Mouse (Mus musculus) hematopoietic stem cell, adult 5-6 weeks (primary cell): ENCODE results near the gene Acox2. TPM values are rescaled to one million over a fixed set of nuclear protein-coding genes. Genes with fewer than 3 reads are reported as not detected.
A peak's percentile ranks its signal among the peaks of the same experiment; 100 is the strongest.

Experiments used
- ATAC-seq, 2 experiments: fragments of 125-278 bp in 1 of 2; replicated peaks in 1 of 2; 2 replicates each; pipeline ENCODE4 v1.8.0; 2016 to 2017; ENCODE audit warnings: inconsistent platforms in 2 of 2, mild to moderate bottlenecking in 2 of 2, moderate number of reproducible peaks in 2 of 2, low read depth in 1 of 2, moderate TSS enrichment in 1 of 2; ENCODE audit not compliant: low FRiP score in 2 of 2, poor library complexity in 2 of 2, severe bottlenecking in 2 of 2, insufficient read depth in 1 of 2, low TSS enrichment in 1 of 2
- total RNA-seq: library from RNA; stranded (forward); fragments of 172-1452, 232-1000 nt; gene quantifications from 2 replicates; pipeline ENCODE4 v1.2.3, GENCODE M21; 2017

Gene Acox2
- total RNA-seq, 1 experiment from 2014 or later, result not detected

GRCm38 (mm10) chr14:8220912-8221311, 38.2 kb downstream of the Acox2 start:
- no peak for ATAC-seq

GRCm38 (mm10) chr14:8220306-8220705, 38.8 kb downstream of the Acox2 start:
- ATAC-seq, result no peak

- ATAC-seq, result no peak
Measured at GRCm38 (mm10) chr14:8219876-8220275, 39.3 kb downstream of the Acox2 start.

GRCm38 (mm10) chr14:8218730-8219380, 40.3 kb downstream of the Acox2 start:
- no peak for ATAC-seq

DNA sequence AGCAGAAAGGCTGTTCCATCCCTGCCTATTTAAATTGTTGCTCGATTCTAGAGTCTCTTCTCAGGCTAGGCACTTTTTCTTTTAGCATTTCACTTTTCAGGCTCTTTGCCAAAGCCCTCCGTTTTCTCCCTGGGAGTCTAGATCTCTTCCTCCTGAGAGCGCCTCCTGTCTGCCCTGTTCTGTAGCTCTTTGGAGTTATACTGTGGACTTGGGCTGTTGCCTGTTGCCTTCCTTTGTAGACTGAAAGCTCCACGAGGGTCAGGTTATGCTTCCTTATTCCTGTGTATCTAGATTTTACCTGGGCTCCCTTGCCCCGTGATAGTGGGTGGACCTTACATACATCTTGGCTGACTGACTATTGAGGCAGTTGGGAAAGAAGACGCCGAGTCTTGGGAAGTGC, 40.9 kb downstream of the Acox2 start:
- ATAC-seq, result no peak

DNA sequence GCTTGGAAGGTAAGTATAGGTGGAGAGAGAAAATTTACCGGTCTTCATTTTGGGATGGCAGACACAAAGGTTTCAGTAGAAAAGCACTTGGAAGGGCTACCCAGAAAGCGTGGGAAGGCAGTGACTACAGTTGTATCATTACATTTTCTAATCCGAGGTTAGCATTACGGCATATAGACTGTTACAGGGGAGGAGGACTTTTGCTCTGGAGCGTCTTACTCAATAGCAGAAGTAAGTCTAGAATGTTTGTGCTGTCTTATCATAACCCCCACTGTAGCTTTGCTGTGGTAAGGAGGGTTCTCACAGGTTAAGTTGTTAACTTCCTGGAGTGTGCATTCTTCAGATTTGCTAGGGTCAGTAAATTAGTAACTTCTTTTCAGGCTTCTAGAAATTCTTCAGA, 43.1 kb downstream of the Acox2 start:
- peak in 1 of 2 experiments; percentile 20; a peak in 1 of 4 replicates for ATAC-seq

DNA sequence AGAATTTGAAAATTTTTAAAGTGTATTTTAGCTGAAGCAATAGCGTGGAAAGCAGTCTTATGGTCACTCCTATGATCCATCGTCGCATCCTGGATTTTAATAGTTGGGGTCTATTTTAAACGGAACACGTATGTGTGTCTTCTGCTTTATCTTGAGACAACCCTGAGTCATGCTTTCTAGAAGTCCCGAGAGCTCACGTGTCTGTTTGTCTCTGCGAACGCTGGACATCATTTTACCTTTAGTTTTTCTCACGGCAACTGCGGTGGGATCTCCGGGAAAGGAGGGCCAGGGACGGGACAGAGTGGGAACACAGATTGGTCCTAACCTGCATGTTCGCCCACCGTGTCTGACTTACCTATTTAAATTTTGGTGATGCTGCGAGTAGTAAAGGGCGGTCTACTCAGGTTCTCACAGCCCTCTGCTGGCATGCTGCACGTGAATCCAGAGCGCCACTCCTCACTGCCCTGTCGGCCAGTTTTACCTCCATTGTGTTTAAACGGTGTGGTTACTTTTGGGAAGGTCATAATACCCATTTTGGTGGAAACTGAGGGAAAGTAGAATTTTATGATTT, 43.9 kb downstream of the Acox2 start:
- no peak for ATAC-seq

DNA sequence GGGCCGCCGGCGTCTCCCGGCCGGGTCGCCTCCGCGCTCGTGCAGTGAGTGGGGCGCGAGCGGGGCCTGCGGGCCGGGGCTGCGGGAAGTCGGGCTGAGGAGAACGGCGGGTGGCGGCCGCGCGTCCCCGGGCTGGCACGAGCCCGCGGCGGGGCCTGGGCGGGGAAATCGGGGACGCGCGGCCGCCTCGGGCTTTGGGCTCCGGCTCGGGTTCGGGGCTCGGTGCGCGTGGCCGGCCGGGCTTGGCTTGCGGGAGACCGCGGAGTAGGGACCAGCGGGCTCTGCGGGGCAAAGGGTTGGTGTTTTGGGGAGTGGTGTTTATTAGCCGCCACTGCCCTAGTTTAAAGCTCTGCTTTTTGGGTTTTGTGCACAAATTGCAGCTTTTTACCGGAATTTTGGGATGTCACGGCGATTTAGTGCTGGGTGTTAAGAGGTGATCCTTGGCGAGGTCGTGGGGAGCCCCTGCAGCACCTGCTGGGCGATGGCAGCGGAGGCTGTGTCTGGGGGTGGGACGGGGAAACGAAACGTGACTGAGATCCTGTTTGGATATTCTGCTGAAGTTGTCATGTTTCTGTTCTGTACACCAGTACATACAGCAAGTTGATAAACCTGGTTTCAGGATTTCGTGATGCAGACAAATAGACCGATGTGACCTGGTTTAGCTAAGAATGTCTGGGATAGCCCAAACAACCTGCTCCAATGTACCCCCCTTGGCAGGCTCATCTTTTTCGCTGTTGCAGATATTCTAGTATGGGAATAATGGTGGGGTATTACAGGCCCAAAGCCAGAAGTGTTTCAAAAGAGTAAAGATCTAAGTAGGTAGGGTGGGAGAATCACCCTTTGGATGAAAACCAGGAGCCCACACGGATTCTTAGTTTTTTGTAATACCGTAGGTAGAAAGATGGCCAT, 44.6 kb downstream of the Acox2 start:
- ATAC-seq, result no peak

GRCm38 (mm10) chr14:8213803-8214224, 45.3 kb downstream of the Acox2 start, which contains the start of gene Kctd6:
Gene Kctd6 (plus strand): TSS chr14:8214140.
- ATAC-seq, result peak; percentile 94 to 97

- ATAC-seq, result no peak
Measured at GRCm38 (mm10) chr14:8212996-8213395, 46.2 kb downstream of the Acox2 start.

- no peak for ATAC-seq
Measured at GRCm38 (mm10) chr14:8209896-8210295, 49.3 kb downstream of the Acox2 start.

GRCm38 (mm10) chr14:8208876-8209275, 50.3 kb downstream of the Acox2 start:
- no peak for ATAC-seq

DNA sequence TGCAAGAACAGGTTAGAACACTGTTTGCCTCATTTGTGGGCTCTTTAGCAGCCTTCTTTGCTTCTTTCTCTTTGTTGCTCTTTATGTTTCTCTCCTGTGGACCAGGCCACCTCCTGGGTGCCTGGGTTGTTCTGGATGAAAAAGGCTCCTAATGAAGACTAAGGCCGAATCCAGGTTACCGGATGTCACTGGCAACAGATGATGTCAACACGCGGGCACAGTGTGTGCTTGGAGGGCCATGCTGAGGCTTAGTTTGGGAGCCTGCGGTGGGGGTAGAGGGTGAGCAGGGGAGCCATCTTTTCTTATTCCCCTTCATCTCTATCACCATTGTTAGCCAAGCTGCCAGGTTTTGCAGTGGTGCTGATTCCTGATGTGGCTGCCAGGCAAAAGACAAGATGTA, 51.6 kb downstream of the Acox2 start:
- no peak for ATAC-seq

- no peak for ATAC-seq
Measured at GRCm38 (mm10) chr14:8207105-8207504, 52.0 kb downstream of the Acox2 start.

DNA sequence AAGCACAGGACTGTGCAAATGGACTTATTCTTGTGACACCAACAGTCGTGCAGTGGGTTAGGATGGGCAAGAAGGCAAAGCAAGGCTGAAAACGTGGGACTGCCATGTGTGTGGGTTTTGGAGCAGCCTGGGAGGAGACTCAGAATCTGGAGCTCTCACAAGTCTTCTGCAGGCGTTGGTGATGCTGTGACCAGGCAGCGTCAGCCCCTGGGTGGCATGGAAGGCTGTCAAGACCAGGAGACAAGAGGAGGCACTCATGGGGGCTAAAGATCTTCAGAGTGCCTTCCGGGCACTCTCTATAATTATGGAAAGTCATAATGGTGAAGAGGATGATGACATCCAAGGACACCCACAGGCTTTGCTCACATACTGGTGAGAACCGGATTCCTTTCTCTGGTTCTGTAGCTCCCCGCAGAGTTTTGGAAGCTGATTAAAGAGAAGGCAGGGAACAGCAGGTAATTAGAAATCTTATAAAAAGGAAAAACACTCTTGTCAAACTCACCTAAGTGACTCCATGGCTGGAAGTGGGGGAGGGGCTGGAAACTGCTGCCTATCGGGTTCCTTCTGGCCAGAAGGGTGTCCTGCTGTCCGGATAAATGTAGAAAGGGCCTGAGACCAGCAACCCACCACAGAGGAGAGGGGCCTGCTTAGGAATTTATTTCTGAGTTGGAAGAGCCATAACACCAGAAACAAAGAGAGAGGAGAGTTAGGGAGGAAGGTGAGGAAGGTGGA, 52.8 kb downstream of the Acox2 start:
- no peak for ATAC-seq

- ATAC-seq, result no peak
Measured at GRCm38 (mm10) chr14:8201715-8202114, 57.4 kb downstream of the Acox2 start.

DNA sequence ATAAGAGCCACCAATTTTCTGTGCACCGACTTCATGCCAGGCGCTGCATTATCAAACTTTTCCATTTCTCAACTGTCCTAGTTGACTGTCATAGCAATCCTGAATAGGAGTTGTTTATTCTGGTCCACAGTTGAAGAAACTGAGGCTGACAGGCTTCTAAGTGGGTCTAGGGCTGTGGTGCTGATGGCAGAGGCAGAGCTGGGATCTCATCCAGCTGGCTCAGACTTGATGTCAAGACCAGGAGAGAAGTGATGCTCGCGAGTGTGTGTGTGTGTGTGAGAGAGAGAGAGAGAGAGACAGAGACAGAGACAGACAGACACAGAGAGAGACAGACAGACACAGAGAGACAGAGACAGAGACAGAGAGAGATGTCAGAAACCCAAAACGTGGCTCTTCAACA, 58.4 kb downstream of the Acox2 start:
- no peak for ATAC-seq

DNA sequence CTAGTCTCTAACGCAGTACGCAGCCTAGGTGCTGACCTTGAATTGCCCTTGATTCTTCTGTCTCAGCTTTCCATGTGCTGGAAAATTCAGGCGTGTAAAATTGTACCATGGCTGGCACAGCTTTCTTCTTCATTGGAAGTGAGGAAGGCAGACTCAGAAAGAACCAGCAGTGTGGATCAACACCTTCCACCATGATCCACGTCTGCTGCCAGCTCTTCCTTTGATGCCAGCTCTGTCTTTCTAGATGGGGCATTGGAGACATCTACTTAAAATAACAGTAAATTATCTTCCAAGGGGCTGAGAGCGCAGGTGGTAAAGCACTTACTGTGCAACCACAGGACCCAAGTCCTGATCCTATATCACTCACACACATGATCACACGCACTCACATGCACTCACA, 66.4 kb downstream of the Acox2 start:
- ATAC-seq, result no peak
